ENCODE assay signal across 25 mouse cellular contexts in the genomic region with DNA sequence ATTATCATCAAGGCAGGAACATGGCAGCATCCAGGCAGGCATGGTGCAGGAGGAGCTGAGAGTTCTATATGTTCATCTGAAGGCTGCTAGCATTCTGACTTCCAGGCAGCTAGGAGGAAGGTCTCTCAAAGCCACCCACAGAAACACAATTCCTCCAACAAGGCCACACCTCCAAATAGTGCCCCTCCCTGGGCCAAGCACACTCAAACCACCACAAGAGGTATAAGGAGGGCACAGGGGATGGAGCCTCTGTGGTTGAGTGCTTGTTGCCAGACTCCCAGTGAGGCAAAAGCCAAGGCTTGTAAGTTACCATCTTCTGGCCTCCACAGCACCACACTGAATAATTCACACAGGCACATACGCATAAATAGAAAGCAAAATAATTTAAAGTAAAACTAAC.
"Had no signal": no experiment of that assay in that cellular context is flagged by ENCODE, and none has a peak within 500 bp of the region (broad histone marks: within the 10 kb centered on the region; RNA-seq: fewer than 3 reads in every experiment).

No protein-coding gene starts in this region.

- ATAC-seq: forebrain, embryonic 16.5 days; hindbrain, embryonic 16.5 days; intestine, embryonic 16.5 days had no signal

- H3K36me3 ChIP-seq: heart, embryonic 10.5 days; heart, embryonic 12.5 days; hindbrain, embryonic 10.5 days; hindbrain, embryonic 12.5 days; kidney, embryonic 15.5 days; limb, embryonic 13.5 days had no signal

- DNase-seq: gastrocnemius, adult 2 months; gastrocnemius, postnatal 10 days; gastrocnemius, postnatal 25 days; heart, adult 18-20 months; heart, postnatal 10 days; heart, postnatal 4 days; kidney, adult 11 months; kidney, adult 2 months; kidney, adult 9 months; kidney, postnatal 14 days; kidney, postnatal 36 days; layer of hippocampus, adult 9-11 months; layer of hippocampus, postnatal 36 days; left cerebral cortex, postnatal 4 days had no signal

- H3K4me3 ChIP-seq: gastrocnemius, adult 2 months; heart, embryonic 10.5 days; heart, embryonic 12.5 days; hindbrain, embryonic 10.5 days; hindbrain, embryonic 12.5 days; kidney, embryonic 15.5 days; limb, embryonic 13.5 days had no signal

- H3K9ac ChIP-seq: heart, embryonic 12.5 days; hindbrain, embryonic 12.5 days; hindbrain, embryonic 14.5 days; kidney, embryonic 15.5 days; limb, embryonic 13.5 days had no signal

- H3K27ac ChIP-seq: gastrocnemius, adult 2 months; heart, embryonic 10.5 days; hindbrain, embryonic 10.5 days; hindbrain, embryonic 12.5 days; hindbrain, embryonic 14.5 days; kidney, embryonic 15.5 days; kidney, postnatal 0 days; limb, embryonic 13.5 days had no signal

- H3K27me3 ChIP-seq: heart, embryonic 12.5 days; hindbrain, embryonic 12.5 days; kidney, embryonic 15.5 days; limb, embryonic 13.5 days had no signal

- H3K9me3 ChIP-seq: heart, embryonic 10.5 days; heart, embryonic 12.5 days; hindbrain, embryonic 10.5 days; hindbrain, embryonic 12.5 days; kidney, embryonic 15.5 days; limb, embryonic 13.5 days had no signal

- H3K4me2 ChIP-seq: heart, embryonic 12.5 days; hindbrain, embryonic 12.5 days; hindbrain, embryonic 14.5 days; kidney, embryonic 15.5 days; limb, embryonic 13.5 days had no signal
